Mouse (Mus musculus) layer of hippocampus, postnatal 14 days (tissue): ENCODE measurements at regions not wholly inside any gene's neighbourhood (a gene's known extent, or its start where the extent isn't known, plus 50 kb on each side); places are given as distances from the start of the nearest gene placed in this dataset.
"Not testable (repeated sequence)": the region's sequence is repeated elsewhere in the genome, so short reads cannot be mapped to it uniquely, and the experiment has no call there.

Source experiments
- DNase-seq, 2 experiments: peaks; one replicate each; pipeline ENCODE4 v3.0.0; 2021 to 2022; ENCODE audit warnings: low spot score in 2 of 2, mixed read lengths in 1 of 2

GRCm38 (mm10) chr12:82056782-82057611 lies 112.1 kb upstream of the Sipa1l1 start:
- DNase-seq, result not testable (repeated sequence)

- DNase-seq, result no peak
These were observed 104.1 kb upstream of the Sipa1l1 start for GRCm38 (mm10) chr12:82064986-82065385.

- no peak for DNase-seq
These were observed 102.3 kb upstream of the Sipa1l1 start for GRCm38 (mm10) chr12:82066860-82067259.

GRCm38 (mm10) chr12:82069621-82070020 lies 99.5 kb upstream of the Sipa1l1 start:
- no peak for DNase-seq

GRCm38 (mm10) chr12:82072810-82073465 lies 96.2 kb upstream of the Sipa1l1 start:
- peak; percentile 79 to 87 for DNase-seq

- no peak for DNase-seq
These were observed 93.5 kb upstream of the Sipa1l1 start for GRCm38 (mm10) chr12:82075479-82076221.

- DNase-seq, result no peak
These were observed 92.4 kb upstream of the Sipa1l1 start for GRCm38 (mm10) chr12:82076766-82077165.

- no peak for DNase-seq
These were observed 91.2 kb upstream of the Sipa1l1 start for GRCm38 (mm10) chr12:82077945-82078344.

- no peak for DNase-seq
These were observed 90.4 kb upstream of the Sipa1l1 start for GRCm38 (mm10) chr12:82078740-82079139.

- DNase-seq, result no peak
These were observed 88.8 kb upstream of the Sipa1l1 start for GRCm38 (mm10) chr12:82080196-82080880.

GRCm38 (mm10) chr12:82082596-82082995 lies 86.5 kb upstream of the Sipa1l1 start:
- DNase-seq, result not testable (repeated sequence)

GRCm38 (mm10) chr12:82085771-82086400 lies 83.2 kb upstream of the Sipa1l1 start:
- DNase-seq, result no peak

GRCm38 (mm10) chr12:82086441-82086840 lies 82.7 kb upstream of the Sipa1l1 start:
- DNase-seq, result no peak

- DNase-seq, result no peak
These were observed 79.8 kb upstream of the Sipa1l1 start for GRCm38 (mm10) chr12:82089288-82089687.

GRCm38 (mm10) chr12:82093317-82093716 lies 75.8 kb upstream of the Sipa1l1 start:
- DNase-seq, result no peak

GRCm38 (mm10) chr12:82095396-82095795 lies 73.7 kb upstream of the Sipa1l1 start:
- no peak for DNase-seq

GRCm38 (mm10) chr12:82097126-82097525 lies 72.0 kb upstream of the Sipa1l1 start:
- no peak for DNase-seq

GRCm38 (mm10) chr12:82097620-82098019 lies 71.5 kb upstream of the Sipa1l1 start:
- DNase-seq, result no peak

GRCm38 (mm10) chr12:82104211-82104610 lies 64.9 kb upstream of the Sipa1l1 start:
- peak; percentile 75 to 90 for DNase-seq

- DNase-seq, result peak; percentile 67 to 79
These were observed 63.7 kb upstream of the Sipa1l1 start for GRCm38 (mm10) chr12:82105184-82106031.
